Mouse (Mus musculus) limb, embryonic 12.5 days (tissue): ENCODE results near the gene Primpol. TPM values are rescaled to one million over a fixed set of nuclear protein-coding genes. Genes with fewer than 3 reads are reported as not detected.

Experiments
- ATAC-seq: fragments of 200-750 bp; cut with Nextera tagmentation; 2 replicates; pipeline ENCODE4 v1.8.0; 2017; ENCODE audit warnings: low read depth, moderate TSS enrichment; ENCODE audit not compliant: insufficient number of reproducible peaks, insufficient read depth, low FRiP score, low TSS enrichment
- H3K27ac ChIP-seq: fragments of 300-500 bp; sonication (generic); 2 replicates; pipeline ENCODE4 v1.5.1; 2016; ENCODE audit warnings: mild to moderate bottlenecking, moderate library complexity
- H3K27me3 ChIP-seq: fragments of 300-500 bp; sonication (generic); 2 replicates; pipeline ENCODE4 v1.6.1; 2016; ENCODE audit warnings: mild to moderate bottlenecking, moderate library complexity
- H3K36me3 ChIP-seq: fragments of 300-500 bp; sonication (generic); 2 replicates; pipeline ENCODE4 v1.6.1; 2016; ENCODE audit warnings: mild to moderate bottlenecking, moderate library complexity
- H3K4me1 ChIP-seq: fragments of 300-500 bp; sonication (generic); replicated peaks from 2 replicates; pipeline ENCODE4 v1.6.1; 2016
- H3K4me2 ChIP-seq: fragments of 300-500 bp; sonication (generic); 2 replicates; pipeline ENCODE4 v1.6.1; 2016; ENCODE audit warnings: mild to moderate bottlenecking, moderate library complexity
- H3K4me3 ChIP-seq: fragments of 300-500 bp; sonication (generic); replicated peaks from 2 replicates; pipeline ENCODE4 v1.5.1; 2016; ENCODE audit warnings: mild to moderate bottlenecking
- H3K9ac ChIP-seq: fragments of 300-500 bp; sonication (generic); replicated peaks from 2 replicates; pipeline ENCODE4 v1.6.1; 2016; ENCODE audit warnings: mild to moderate bottlenecking, moderate library complexity
- H3K9me3 ChIP-seq: fragments of 300-500 bp; sonication (generic); 2 replicates; pipeline ENCODE4 v1.6.1; 2016; ENCODE audit warnings: mild to moderate bottlenecking, moderate library complexity
- WGBS: fragments of 180-500 bp; shearing (Covaris S2); methylation state at CpG from one replicate; pipeline ENCODE4 v1.1.7; 2016; 5-methylcytosine and 5-hydroxymethylcytosine counted together
- polyA plus RNA-seq: library from polyadenylated mRNA; unstranded; fragments of >200 nt; fragmentation: Nextera tagmentation; extraction: Ambion mirVana; gene quantifications from 2 replicates; pipeline ENCODE4 v1.2.1, GENCODE M21; 2016

Primpol gene
- 14.9 and 18.4 TPM in 2 replicates for polyA plus RNA-seq

- Histone ChIP-seq H3K4me1 (peaks cover 35% of the 10 kb centered on the region), H3K4me3 (peak within 1 kb of the TSS; percentile 78), H3K36me3 (no peaks in the 10 kb centered on the region), H3K9me3 (no peaks in the 10 kb centered on the region), H3K4me2 (peak within 1 kb of the TSS; percentile 90), H3K27me3 (no peaks in the 10 kb centered on the region), H3K9ac (peak within 1 kb of the TSS; percentile 87), H3K27ac (peak within 1 kb of the TSS; percentile 95)
- ATAC-seq: peak; percentile 93
- WGBS: under 1% methylated on average over 53 of the region's 54 CpGs
Measured at GRCm38 (mm10) chr8:46616879-46617689, at the start of gene Primpol, which contains the start of gene Casp3. Gene Primpol (minus strand): TSS chr8:46617212. Gene Casp3 (plus strand): TSS chr8:46617291.

- Histone ChIP-seq H3K4me3 (no peak overlapping the region), H3K4me2 (no peak overlapping the region), H3K27ac (no peak overlapping the region), H3K9me3 (no peaks in the 10 kb centered on the region), H3K36me3 (no peaks in the 10 kb centered on the region), H3K4me1 (no peaks in the 10 kb centered on the region), H3K9ac (no peak overlapping the region), H3K27me3 (no peaks in the 10 kb centered on the region)
- 69% methylated on average over 2 of the region's 2 CpGs for WGBS
- ATAC-seq: no peak
Measured at GRCm38 (mm10) chr8:46655919-46656318, 38.9 kb upstream of the Primpol start.

- no peak overlapping the region for H3K9ac ChIP-seq
- WGBS: 82% methylated on average over 9 of the region's 9 CpGs
- no peak for ATAC-seq
- no peaks in the 10 kb centered on the region for H3K4me1 ChIP-seq
- H3K27me3 ChIP-seq: no peaks in the 10 kb centered on the region
- H3K4me3 ChIP-seq: no peak overlapping the region
- no peaks in the 10 kb centered on the region for H3K9me3 ChIP-seq
- H3K36me3 ChIP-seq: no peaks in the 10 kb centered on the region
- no peak overlapping the region for H3K27ac ChIP-seq
- H3K4me2 ChIP-seq: no peak overlapping the region
Measured at GRCm38 (mm10) chr8:46651872-46652271, 34.9 kb upstream of the Primpol start.

- Histone ChIP-seq H3K36me3 (0 out of 2 replicates have a peak, but pooled peaks cover 1% of the 10 kb centered on the region), H3K4me1 (no peaks in the 10 kb centered on the region), H3K4me2 (no peak overlapping the region), H3K4me3 (no peak overlapping the region), H3K9ac (no peak overlapping the region), H3K9me3 (no peaks in the 10 kb centered on the region), H3K27ac (no peak overlapping the region), H3K27me3 (no peaks in the 10 kb centered on the region)
- 84% methylated on average over 4 of the region's 4 CpGs for WGBS
- no peak for ATAC-seq
Measured at GRCm38 (mm10) chr8:46648421-46648820, 31.4 kb upstream of the Primpol start.

GRCm38 (mm10) chr8:46641272-46641671 lies 24.3 kb upstream of the Primpol start:
- H3K27ac ChIP-seq: no peak overlapping the region
- H3K27me3 ChIP-seq: no peaks in the 10 kb centered on the region
- no peak for ATAC-seq
- H3K9me3 ChIP-seq: no peaks in the 10 kb centered on the region
- no peak overlapping the region for H3K4me3 ChIP-seq
- H3K4me1 ChIP-seq: no peaks in the 10 kb centered on the region
- H3K9ac ChIP-seq: no peak overlapping the region
- 88% methylated on average over 5 of the region's 5 CpGs for WGBS
- H3K4me2 ChIP-seq: no peak overlapping the region
- peaks cover 50% of the 10 kb centered on the region for H3K36me3 ChIP-seq

- Histone ChIP-seq H3K4me3 (no peak overlapping the region), H3K27ac (no peak overlapping the region), H3K9ac (no peak overlapping the region), H3K4me2 (no peak overlapping the region), H3K9me3 (no peaks in the 10 kb centered on the region), H3K36me3 (peaks cover 65% of the 10 kb centered on the region), H3K4me1 (no peaks in the 10 kb centered on the region), H3K27me3 (no peaks in the 10 kb centered on the region)
- 91% methylated on average over 5 of the region's 5 CpGs for WGBS
- no peak for ATAC-seq
Measured at GRCm38 (mm10) chr8:46639852-46640251, 22.8 kb upstream of the Primpol start.

GRCm38 (mm10) chr8:46639010-46639571 lies 22.1 kb upstream of the Primpol start:
- Histone ChIP-seq H3K9me3 (no peaks in the 10 kb centered on the region), H3K4me2 (no peak overlapping the region), H3K27me3 (no peaks in the 10 kb centered on the region), H3K4me3 (no peak overlapping the region), H3K9ac (no peak overlapping the region), H3K4me1 (no peaks in the 10 kb centered on the region), H3K27ac (no peak overlapping the region), H3K36me3 (peaks cover 72% of the 10 kb centered on the region)
- 75% methylated on average over 6 of the region's 6 CpGs for WGBS
- no peak for ATAC-seq

GRCm38 (mm10) chr8:46630932-46631331 lies 13.9 kb upstream of the Primpol start:
- H3K27me3 ChIP-seq: no peaks in the 10 kb centered on the region
- H3K4me1 ChIP-seq: peaks cover 9% of the 10 kb centered on the region; the same call in 1 of the 2 replicates
- no peak for ATAC-seq
- H3K9me3 ChIP-seq: no peaks in the 10 kb centered on the region
- peaks cover 73% of the 10 kb centered on the region for H3K36me3 ChIP-seq
- H3K4me3 ChIP-seq: no peak overlapping the region
- WGBS: 89% methylated on average over 4 of the region's 4 CpGs
- no peak overlapping the region for H3K4me2 ChIP-seq
- no peak overlapping the region for H3K27ac ChIP-seq
- no peak overlapping the region for H3K9ac ChIP-seq

GRCm38 (mm10) chr8:46630422-46630821 lies 13.4 kb upstream of the Primpol start:
- Histone ChIP-seq H3K27ac (no peak overlapping the region), H3K9ac (no peak overlapping the region), H3K4me1 (peaks cover 9% of the 10 kb centered on the region; the same call in 1 of the 2 replicates), H3K4me2 (no peak overlapping the region), H3K4me3 (no peak overlapping the region), H3K9me3 (no peaks in the 10 kb centered on the region), H3K36me3 (peaks cover 68% of the 10 kb centered on the region), H3K27me3 (no peaks in the 10 kb centered on the region)
- WGBS: 88% methylated on average over 3 of the region's 3 CpGs
- ATAC-seq: no peak

- Histone ChIP-seq H3K4me1 (peaks cover 12% of the 10 kb centered on the region; the same call in 1 of the 2 replicates), H3K27me3 (no peaks in the 10 kb centered on the region), H3K36me3 (peaks cover 51% of the 10 kb centered on the region), H3K27ac (no peak overlapping the region), H3K4me3 (no peak overlapping the region), H3K4me2 (no peak overlapping the region), H3K9me3 (no peaks in the 10 kb centered on the region), H3K9ac (no peak overlapping the region)
- WGBS: 85% methylated on average over 1 of the region's 1 CpGs
- no peak for ATAC-seq
Measured at GRCm38 (mm10) chr8:46628645-46629044, 11.6 kb upstream of the Primpol start.

- Histone ChIP-seq H3K27me3 (no peaks in the 10 kb centered on the region), H3K4me1 (peaks cover 12% of the 10 kb centered on the region; the same call in 1 of the 2 replicates), H3K4me2 (no peak overlapping the region), H3K9ac (no peak overlapping the region), H3K9me3 (no peaks in the 10 kb centered on the region), H3K36me3 (peaks cover 43% of the 10 kb centered on the region), H3K27ac (no peak overlapping the region), H3K4me3 (no peak overlapping the region)
- no peak for ATAC-seq
- WGBS: 56% methylated on average over 7 of the region's 7 CpGs
Measured at GRCm38 (mm10) chr8:46627881-46628280, 10.9 kb upstream of the Primpol start.
